Mouse (Mus musculus) bone marrow macrophage, adult 2 months (primary cell): ENCODE data around the gene Zfp493.
"Not testable (repeated sequence)": the region's sequence is repeated elsewhere in the genome, so short reads cannot be mapped to it uniquely, and the experiment has no call there.

Experiments
- CTCF ChIP-seq: IDR thresholded peaks from 2 replicates; pipeline ENCODE4 v1.5.1; 2012; ENCODE audit warnings: low read depth, mild to moderate bottlenecking, low read length, moderate library complexity
- POLR2A ChIP-seq: IDR thresholded peaks from 2 replicates; pipeline ENCODE4 v1.6.1; 2012; ENCODE audit warnings: mild to moderate bottlenecking, low read depth, low read length, borderline replicate concordance

DNA sequence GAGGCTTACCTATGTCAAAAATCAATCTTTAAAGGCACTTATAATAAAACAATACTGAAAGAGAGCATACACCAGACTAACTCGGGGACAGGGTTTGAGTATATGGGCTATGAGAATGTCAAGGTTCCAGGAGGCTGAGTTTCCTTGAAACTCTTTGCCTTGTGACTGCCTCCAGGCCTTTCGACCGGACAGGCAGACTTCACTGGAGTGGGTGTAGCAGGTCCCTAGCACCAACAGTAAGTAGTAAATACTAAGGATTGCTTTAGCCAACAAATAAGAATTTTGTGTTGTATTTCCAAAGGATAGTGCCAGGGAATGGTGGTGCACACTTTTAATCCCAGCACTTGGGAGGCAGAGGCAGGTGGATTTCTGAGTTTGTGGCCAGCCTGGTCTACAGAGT lies 19.7 kb downstream of the Zfp493 start:
- TF ChIP-seq POLR2A, CTCF: not testable (repeated sequence)
